Mouse (Mus musculus): ENCODE results near the gene Rtp3. TPM values are rescaled to one million over a fixed set of nuclear protein-coding genes. Genes with fewer than 3 reads are reported as not detected.

Rtp3 gene
- polyA plus RNA-seq, 1 experiment from 2014 or later, result not detected

DNA sequence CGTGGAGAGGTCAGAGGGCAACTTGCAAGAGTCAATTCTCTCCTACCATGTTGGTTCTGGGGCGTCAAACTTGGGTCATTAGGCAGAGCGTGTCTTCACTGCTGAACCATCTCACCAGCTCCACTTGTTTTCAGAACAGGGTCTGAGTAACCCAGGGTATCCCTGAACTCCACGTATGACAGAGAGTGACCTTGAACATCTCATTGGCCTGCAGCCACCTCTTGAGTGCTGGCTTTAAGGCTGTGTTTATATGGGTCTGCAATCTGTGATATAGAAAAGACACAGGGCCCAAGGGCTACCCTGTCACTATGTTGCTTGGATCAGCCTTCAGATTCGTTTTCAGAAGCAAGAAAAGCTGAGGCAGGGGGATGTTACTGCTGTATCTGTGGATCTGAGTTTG is 30.7 kb downstream of the Rtp3 start:
- H3K27me3 ChIP-seq (ENCODE audit: control insufficient read depth, insufficient read depth, low read length), result 0 out of 2 replicates have a peak, but pooled peaks cover 3% of the 10 kb centered on the region
- WGBS, result 71% methylated on average over 5 of the region's 5 CpGs
- ATAC-seq (ENCODE audit: insufficient number of reproducible peaks, insufficient read depth, low FRiP score, low read depth), result no peak
- H3K4me1 ChIP-seq (ENCODE audit: control insufficient read depth in 2 of 2, insufficient read depth in 2 of 2, low read length in 2 of 2), result peaks cover 0 to 4% of the 10 kb centered on the region in 2 experiments; a peak in 1 of 4 replicates
- H3K4me2 ChIP-seq (ENCODE audit: low read length), result no peak overlapping the region
- H3K4me3 ChIP-seq (ENCODE audit: control insufficient read depth in 1 of 2, insufficient read depth in 1 of 2, low read depth in 1 of 2, low read length in 2 of 2), result no peak overlapping the region
- H3K36me3 ChIP-seq (ENCODE audit: control insufficient read depth, insufficient read depth, low read length), result no peaks in the 10 kb centered on the region
- no peak overlapping the region for H3K9ac ChIP-seq (ENCODE audit: low read length)
- H3K9me3 ChIP-seq (ENCODE audit: control insufficient read depth, low read length), result no peaks in the 10 kb centered on the region
- no peak overlapping the region for H3K27ac ChIP-seq (replicated peaks in 1 of 2; ENCODE audit: control insufficient read depth in 1 of 2, insufficient read depth in 1 of 2, low read depth in 2 of 2, low read length in 2 of 2)

DNA sequence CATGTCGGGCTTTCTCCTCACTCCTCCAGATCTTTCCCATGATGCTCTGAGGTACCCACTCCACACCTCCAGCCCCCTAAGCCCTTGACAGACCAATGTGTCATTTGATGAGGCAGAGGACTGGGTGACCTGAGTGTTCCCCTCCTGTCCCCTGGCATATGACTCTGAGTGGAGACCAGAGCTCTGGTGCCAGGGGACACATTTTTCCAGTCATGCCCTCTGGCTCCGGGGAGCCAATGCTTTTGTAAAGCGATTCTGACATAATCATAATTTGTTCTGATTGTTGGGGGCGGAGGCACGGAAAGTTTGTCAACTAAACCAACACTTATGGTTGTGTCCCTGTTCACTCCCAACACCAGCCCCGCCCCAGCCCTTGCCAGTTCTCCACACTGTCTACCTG is 34.4 kb downstream of the Rtp3 start:
- Histone ChIP-seq H3K27ac (replicated peaks in 1 of 2; ENCODE audit: control insufficient read depth in 1 of 2, insufficient read depth in 1 of 2, low read depth in 2 of 2, low read length in 2 of 2) (no peak overlapping the region), H3K4me2 (ENCODE audit: low read length) (no peak overlapping the region), H3K27me3 (ENCODE audit: control insufficient read depth, insufficient read depth, low read length) (0 out of 2 replicates have a peak, but pooled peaks cover 3% of the 10 kb centered on the region), H3K4me1 (ENCODE audit: control insufficient read depth in 2 of 2, insufficient read depth in 2 of 2, low read length in 2 of 2) (peaks cover 7 to 20% of the 10 kb centered on the region in 2 experiments; a peak in 3 of 4 replicates), H3K36me3 (ENCODE audit: control insufficient read depth, insufficient read depth, low read length) (no peaks in the 10 kb centered on the region), H3K9ac (ENCODE audit: low read length) (no peak overlapping the region), H3K4me3 (ENCODE audit: control insufficient read depth in 1 of 2, insufficient read depth in 1 of 2, low read depth in 1 of 2, low read length in 2 of 2) (no peak overlapping the region), H3K9me3 (ENCODE audit: control insufficient read depth, low read length) (no peaks in the 10 kb centered on the region)
- no peak for ATAC-seq (ENCODE audit: insufficient number of reproducible peaks, insufficient read depth, low FRiP score, low read depth)
- WGBS, result 79% methylated on average over 6 of the region's 6 CpGs

DNA sequence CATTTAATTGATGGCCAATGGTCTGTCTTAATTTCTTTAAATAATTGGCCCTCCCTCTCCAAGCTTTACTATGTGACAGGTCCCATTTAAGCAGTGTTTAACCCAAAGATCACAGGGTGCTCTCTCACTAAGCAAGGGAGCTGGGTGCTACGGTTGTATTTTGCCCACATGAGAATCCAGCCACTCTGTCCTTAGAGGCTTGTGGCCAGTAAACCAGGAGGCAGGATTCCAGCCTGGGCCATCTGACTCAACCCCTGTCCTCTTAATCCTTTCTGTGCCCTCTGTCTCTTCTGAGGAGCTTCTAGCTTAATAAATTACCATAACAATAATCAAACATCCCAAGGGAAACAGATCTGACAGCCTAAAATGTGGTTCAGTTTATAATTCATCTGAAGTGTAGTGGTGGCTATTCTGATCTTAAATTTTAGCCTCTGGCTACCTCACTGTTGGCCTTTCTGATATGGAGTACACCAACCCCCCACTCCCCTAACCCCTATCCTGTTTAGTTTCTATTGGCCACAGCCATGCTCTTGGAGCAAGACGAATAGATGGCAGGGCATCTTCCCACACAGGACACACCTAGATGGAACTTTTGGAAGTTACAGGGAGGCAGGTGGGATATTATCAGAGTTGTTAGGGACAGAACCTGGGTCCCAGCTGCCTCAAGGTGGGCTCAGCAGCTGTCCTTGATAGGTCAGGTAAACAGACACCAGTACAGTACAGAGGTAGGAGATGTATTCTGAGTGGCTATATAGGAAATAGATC is 35.5 kb downstream of the Rtp3 start:
- H3K9ac ChIP-seq (ENCODE audit: low read length), result no peak overlapping the region
- no peaks in the 10 kb centered on the region for H3K9me3 ChIP-seq (ENCODE audit: control insufficient read depth, low read length)
- peak overlapping the region; percentile 78; the same call in 1 of the 2 replicates for H3K4me2 ChIP-seq (ENCODE audit: low read length)
- WGBS, result 38% methylated on average over 2 of the region's 2 CpGs
- H3K4me1 ChIP-seq (ENCODE audit: control insufficient read depth in 2 of 2, insufficient read depth in 2 of 2, low read length in 2 of 2), result peaks cover 7 to 20% of the 10 kb centered on the region in 2 experiments; a peak in 3 of 4 replicates
- H3K27me3 ChIP-seq (ENCODE audit: control insufficient read depth, insufficient read depth, low read length), result 0 out of 2 replicates have a peak, but pooled peaks cover 3% of the 10 kb centered on the region
- no peak for ATAC-seq (ENCODE audit: insufficient number of reproducible peaks, insufficient read depth, low FRiP score, low read depth)
- H3K27ac ChIP-seq (replicated peaks in 1 of 2; ENCODE audit: control insufficient read depth in 1 of 2, insufficient read depth in 1 of 2, low read depth in 2 of 2, low read length in 2 of 2), result no peak overlapping the region
- no peaks in the 10 kb centered on the region for H3K36me3 ChIP-seq (ENCODE audit: control insufficient read depth, insufficient read depth, low read length)
- no peak overlapping the region for H3K4me3 ChIP-seq (ENCODE audit: control insufficient read depth in 1 of 2, insufficient read depth in 1 of 2, low read depth in 1 of 2, low read length in 2 of 2)

DNA sequence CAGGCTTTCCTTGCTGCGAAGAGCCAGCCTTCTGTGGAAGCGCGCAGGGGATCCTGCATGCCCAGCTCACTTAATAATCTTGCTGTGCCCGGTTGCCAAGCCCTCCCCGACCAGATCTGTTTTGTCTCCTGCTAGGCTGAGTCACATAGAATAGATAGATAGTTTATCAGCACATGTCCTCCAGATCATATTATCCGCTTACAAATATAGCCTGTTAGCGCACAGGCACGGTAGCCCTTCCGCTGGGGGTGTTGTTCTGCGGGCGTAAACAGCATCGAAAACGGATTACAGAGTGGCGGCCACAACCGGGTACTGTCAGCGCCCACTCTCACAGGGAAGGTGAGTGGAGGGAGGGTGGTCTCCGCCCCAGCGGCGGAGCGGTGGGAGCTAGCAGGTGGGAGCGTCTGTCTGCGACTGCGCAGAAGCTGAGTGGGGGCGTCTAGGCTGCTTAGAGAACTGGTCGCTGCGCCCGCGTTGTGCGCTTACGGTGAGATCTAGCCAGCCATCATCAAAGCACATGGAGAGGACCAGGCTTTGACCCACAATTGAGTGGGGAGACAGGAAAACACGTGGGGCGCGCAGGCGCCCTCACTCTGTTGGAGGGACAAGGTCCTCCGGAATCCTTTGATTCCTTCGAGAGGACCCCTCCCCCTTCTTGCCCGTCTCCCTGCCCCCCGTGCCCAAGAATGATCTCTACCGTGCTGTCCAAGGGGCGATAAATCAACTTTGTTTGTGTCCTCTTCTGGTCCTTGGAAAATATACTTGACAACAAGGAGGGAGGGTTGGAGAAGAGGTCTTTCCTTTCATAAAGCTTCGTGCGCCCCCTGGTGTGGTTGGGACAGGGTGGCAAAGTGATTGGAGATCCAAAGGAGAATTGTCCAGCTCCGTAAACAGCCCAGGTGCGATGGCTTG is 36.6 kb downstream of the Rtp3 start:
- Histone ChIP-seq H3K27ac (replicated peaks in 1 of 2; ENCODE audit: control insufficient read depth in 1 of 2, insufficient read depth in 1 of 2, low read depth in 2 of 2, low read length in 2 of 2) (peak overlapping the region; percentile 44 to 71), H3K36me3 (ENCODE audit: control insufficient read depth, insufficient read depth, low read length) (no peaks in the 10 kb centered on the region), H3K27me3 (ENCODE audit: control insufficient read depth, insufficient read depth, low read length) (0 out of 2 replicates have a peak, but pooled peaks cover 3% of the 10 kb centered on the region), H3K9me3 (ENCODE audit: control insufficient read depth, low read length) (no peaks in the 10 kb centered on the region), H3K4me1 (ENCODE audit: control insufficient read depth in 2 of 2, insufficient read depth in 2 of 2, low read length in 2 of 2) (peaks cover 11 to 23% of the 10 kb centered on the region in 2 experiments), H3K4me3 (ENCODE audit: control insufficient read depth in 1 of 2, insufficient read depth in 1 of 2, low read depth in 1 of 2, low read length in 2 of 2) (peak overlapping the region; percentile 53), H3K9ac (ENCODE audit: low read length) (peak overlapping the region; percentile 74), H3K4me2 (ENCODE audit: low read length) (peak overlapping the region; percentile 78)
- WGBS, result under 1% methylated on average over 44 of the region's 44 CpGs
- ATAC-seq (ENCODE audit: insufficient number of reproducible peaks, insufficient read depth, low FRiP score, low read depth), result peak; percentile 62

DNA sequence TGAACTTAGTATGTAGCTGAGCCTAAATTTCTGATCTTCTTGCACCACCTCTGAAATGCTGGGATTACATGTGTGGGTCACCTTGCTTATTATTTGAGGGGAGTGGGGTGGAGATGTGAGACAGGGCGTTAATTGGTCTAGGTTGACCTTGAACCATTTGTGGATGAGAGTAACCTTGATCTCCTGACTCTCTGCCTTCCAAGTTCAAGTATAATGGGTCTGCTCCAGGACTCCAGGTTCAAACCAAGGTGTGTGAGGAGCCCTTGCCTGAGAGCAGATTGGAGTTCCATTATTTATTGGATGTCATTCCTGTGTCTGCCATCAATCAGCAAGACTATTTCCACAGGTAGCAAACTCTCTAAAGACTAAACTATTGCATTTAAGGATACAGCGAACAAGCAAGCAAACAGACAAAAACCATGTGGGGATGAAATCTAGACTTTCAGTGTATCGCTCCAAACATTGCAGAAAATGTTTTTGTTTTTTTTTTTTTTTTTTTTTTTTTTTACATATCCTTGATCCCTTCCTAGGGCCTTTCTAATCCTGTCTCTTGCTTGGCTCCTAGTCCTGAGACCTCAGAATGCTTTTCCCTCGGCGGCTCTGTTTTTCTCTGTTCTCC is 37.3 kb downstream of the Rtp3 start:
- ATAC-seq (ENCODE audit: insufficient number of reproducible peaks, insufficient read depth, low FRiP score, low read depth), result no peak

DNA sequence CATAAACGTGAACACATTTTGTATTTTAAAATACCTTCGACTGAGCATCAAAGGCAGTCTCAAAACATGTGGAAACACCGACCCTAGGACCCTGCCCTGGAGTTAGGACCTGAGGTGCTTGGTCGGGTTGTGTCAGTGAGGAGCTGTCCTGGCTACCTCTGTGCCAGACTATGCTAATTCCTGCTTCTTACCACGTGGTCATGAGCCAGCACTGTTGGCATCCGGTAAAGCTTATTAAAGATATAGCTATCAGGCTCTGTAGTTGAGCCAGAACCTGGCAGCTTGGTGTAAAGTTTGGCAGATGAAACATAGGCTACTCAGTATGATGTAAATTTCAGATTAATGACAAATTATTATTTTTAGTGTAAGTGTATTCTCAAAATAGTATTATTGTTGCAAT is 38.0 kb downstream of the Rtp3 start:
- no peak overlapping the region for H3K4me2 ChIP-seq (ENCODE audit: low read length)
- H3K9ac ChIP-seq (ENCODE audit: low read length), result no peak overlapping the region
- WGBS, result 35% methylated on average over 6 of the region's 6 CpGs
- H3K4me1 ChIP-seq (ENCODE audit: control insufficient read depth in 2 of 2, insufficient read depth in 2 of 2, low read length in 2 of 2), result peaks cover 12 to 27% of the 10 kb centered on the region in 2 experiments
- no peak for ATAC-seq (ENCODE audit: insufficient number of reproducible peaks, insufficient read depth, low FRiP score, low read depth)
- H3K36me3 ChIP-seq (ENCODE audit: control insufficient read depth, insufficient read depth, low read length), result no peaks in the 10 kb centered on the region
- 0 out of 2 replicates have a peak, but pooled peaks cover 5% of the 10 kb centered on the region for H3K27me3 ChIP-seq (ENCODE audit: control insufficient read depth, insufficient read depth, low read length)
- H3K4me3 ChIP-seq (ENCODE audit: control insufficient read depth in 1 of 2, insufficient read depth in 1 of 2, low read depth in 1 of 2, low read length in 2 of 2), result no peak overlapping the region
- peak overlapping the region; percentile 12 to 71; a peak in 3 of 4 replicates for H3K27ac ChIP-seq (replicated peaks in 1 of 2; ENCODE audit: control insufficient read depth in 1 of 2, insufficient read depth in 1 of 2, low read depth in 2 of 2, low read length in 2 of 2)
- no peaks in the 10 kb centered on the region for H3K9me3 ChIP-seq (ENCODE audit: control insufficient read depth, low read length)

More for the DNA sequence above, 37.3 kb downstream of the Rtp3 start:
- Histone ChIP-seq H3K36me3 (ENCODE audit: control insufficient read depth, insufficient read depth, low read length) (no peaks in the 10 kb centered on the region), H3K9ac (ENCODE audit: low read length) (peak overlapping the region; percentile 74; the same call in 1 of the 2 replicates), H3K4me1 (ENCODE audit: control insufficient read depth in 2 of 2, insufficient read depth in 2 of 2, low read length in 2 of 2) (peaks cover 12 to 27% of the 10 kb centered on the region in 2 experiments), H3K27me3 (ENCODE audit: control insufficient read depth, insufficient read depth, low read length) (0 out of 2 replicates have a peak, but pooled peaks cover 3% of the 10 kb centered on the region), H3K4me3 (ENCODE audit: control insufficient read depth in 1 of 2, insufficient read depth in 1 of 2, low read depth in 1 of 2, low read length in 2 of 2) (peak overlapping the region; percentile 53), H3K9me3 (ENCODE audit: control insufficient read depth, low read length) (no peaks in the 10 kb centered on the region), H3K27ac (replicated peaks in 1 of 2; ENCODE audit: control insufficient read depth in 1 of 2, insufficient read depth in 1 of 2, low read depth in 2 of 2, low read length in 2 of 2) (peak overlapping the region; percentile 44 to 71), H3K4me2 (ENCODE audit: low read length) (peak overlapping the region; percentile 78)
- WGBS, result 39% methylated on average over 5 of the region's 5 CpGs

DNA sequence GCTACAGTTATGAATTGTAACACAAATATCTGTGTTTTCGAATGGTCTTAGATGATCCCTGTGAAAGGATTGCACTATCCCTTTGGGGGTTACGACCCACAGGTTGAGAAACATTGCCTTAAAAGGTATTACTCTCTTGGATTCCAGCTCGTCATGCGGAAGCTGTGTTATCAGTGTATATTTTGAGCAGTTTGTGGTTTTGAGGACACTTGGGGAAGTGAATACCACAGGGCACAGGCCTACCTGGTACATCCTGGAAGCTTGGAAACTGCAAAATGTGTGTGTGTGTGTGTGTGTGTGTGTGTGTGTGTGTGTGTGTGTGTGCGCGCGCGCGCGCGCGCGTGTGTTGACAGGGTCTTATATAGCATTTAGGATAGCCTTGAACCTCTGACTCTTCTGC is 38.5 kb downstream of the Rtp3 start:
- Histone ChIP-seq H3K4me1 (ENCODE audit: control insufficient read depth in 2 of 2, insufficient read depth in 2 of 2, low read length in 2 of 2) (peaks cover 15 to 32% of the 10 kb centered on the region in 2 experiments), H3K4me3 (ENCODE audit: control insufficient read depth in 1 of 2, insufficient read depth in 1 of 2, low read depth in 1 of 2, low read length in 2 of 2) (no peak overlapping the region), H3K4me2 (ENCODE audit: low read length) (no peak overlapping the region), H3K9me3 (ENCODE audit: control insufficient read depth, low read length) (no peaks in the 10 kb centered on the region), H3K27me3 (ENCODE audit: control insufficient read depth, insufficient read depth, low read length) (0 out of 2 replicates have a peak, but pooled peaks cover 5% of the 10 kb centered on the region), H3K36me3 (ENCODE audit: control insufficient read depth, insufficient read depth, low read length) (no peaks in the 10 kb centered on the region), H3K27ac (replicated peaks in 1 of 2; ENCODE audit: control insufficient read depth in 1 of 2, insufficient read depth in 1 of 2, low read depth in 2 of 2, low read length in 2 of 2) (no peak overlapping the region), H3K9ac (ENCODE audit: low read length) (no peak overlapping the region)
- no peak for ATAC-seq (ENCODE audit: insufficient number of reproducible peaks, insufficient read depth, low FRiP score, low read depth)
- WGBS, result 84% methylated on average over 13 of the region's 13 CpGs
